Mouse (Mus musculus) forebrain, embryonic 16.5 days (tissue): ENCODE data around the gene Adap2. TPM values are rescaled to one million over a fixed set of nuclear protein-coding genes. Genes with fewer than 3 reads are reported as not detected.
"Not testable (repeated sequence)": the region's sequence is repeated elsewhere in the genome, so short reads cannot be mapped to it uniquely, and the experiment has no call there.

ENCODE experiments used
- ATAC-seq: fragments of 200-750 bp; cut with Nextera tagmentation; 2 replicates; pipeline ENCODE4 v1.8.0; 2017; ENCODE audit warnings: mild to moderate bottlenecking, moderate library complexity
- H3K27ac ChIP-seq: fragments of 300-500 bp; sonication (generic); 2 replicates; pipeline ENCODE4 v1.5.1; 2014; ENCODE audit warnings: low read length, control low read depth
- H3K27me3 ChIP-seq: fragments of 300-500 bp; sonication (generic); replicated peaks from 2 replicates; pipeline ENCODE4 v1.6.1; 2014; ENCODE audit warnings: low read length; ENCODE audit not compliant: control insufficient read depth, insufficient read depth
- H3K36me3 ChIP-seq: fragments of 300-500 bp; sonication (generic); 2 replicates; pipeline ENCODE4 v1.6.1; 2014; ENCODE audit not compliant: control insufficient read depth, insufficient read depth
- H3K4me1 ChIP-seq: fragments of 300-500 bp; sonication (generic); replicated peaks from 2 replicates; pipeline ENCODE4 v1.6.1; 2014; ENCODE audit warnings: low read length; ENCODE audit not compliant: control insufficient read depth, insufficient read depth
- H3K4me2 ChIP-seq: fragments of 300-500 bp; sonication (generic); 2 replicates; pipeline ENCODE4 v1.6.1; 2014; ENCODE audit warnings: mild to moderate bottlenecking, low read length, control low read depth
- H3K4me3 ChIP-seq: fragments of 300-500 bp; sonication (generic); replicated peaks from 2 replicates; pipeline ENCODE4 v1.5.1; 2014; ENCODE audit warnings: mild to moderate bottlenecking, low read length, control low read depth
- H3K9ac ChIP-seq: fragments of 300-500 bp; sonication (generic); replicated peaks from 2 replicates; pipeline ENCODE4 v1.6.1; 2014; ENCODE audit warnings: low read depth, low read length, control low read depth
- H3K9me3 ChIP-seq: fragments of 300-500 bp; sonication (generic); 2 replicates; pipeline ENCODE4 v1.6.1; 2016; ENCODE audit warnings: low read length; ENCODE audit not compliant: control insufficient read depth
- WGBS: fragments of 180-500 bp; shearing (Covaris S2); extraction: QIAGEN DNeasy Blood & Tissue Kit; methylation state at CpG from one replicate; pipeline ENCODE4 v1.1.7; 2014; 5-methylcytosine and 5-hydroxymethylcytosine counted together
- polyA plus RNA-seq: library from polyadenylated mRNA; unstranded; fragments of >200 nt; fragmentation: Nextera tagmentation; extraction: Ambion mirVana; gene quantifications from 2 replicates; pipeline ENCODE4 v1.2.1, GENCODE M21; 2015

Gene Adap2
- polyA plus RNA-seq, 1 experiment from 2014 or later, result 2.9 TPM

GRCm38 (mm10) chr11:80142872-80143271 lies 11.0 kb upstream of the Adap2 start:
- no peak for ATAC-seq
- H3K27me3 ChIP-seq, result no peaks in the 10 kb centered on the region
- peaks cover 12% of the 10 kb centered on the region; the same call in 1 of the 2 replicates for H3K4me1 ChIP-seq
- H3K36me3 ChIP-seq, result no peaks in the 10 kb centered on the region
- H3K9me3 ChIP-seq, result no peaks in the 10 kb centered on the region
- peak overlapping the region; percentile 68 for H3K4me2 ChIP-seq
- no peak overlapping the region for H3K9ac ChIP-seq
- H3K27ac ChIP-seq, result no peak overlapping the region
- 39% methylated on average over 8 of the region's 8 CpGs for WGBS
- no peak overlapping the region; the same call in 1 of the 2 replicates for H3K4me3 ChIP-seq

- ATAC-seq, result no peak
- H3K4me1 ChIP-seq, result peaks cover 11% of the 10 kb centered on the region; the same call in 1 of the 2 replicates
- 75% methylated on average over 10 of the region's 10 CpGs for WGBS
- no peak overlapping the region for H3K9ac ChIP-seq
- no peaks in the 10 kb centered on the region for H3K36me3 ChIP-seq
- H3K9me3 ChIP-seq, result no peaks in the 10 kb centered on the region
- H3K4me3 ChIP-seq, result no peak overlapping the region
- H3K27me3 ChIP-seq, result no peaks in the 10 kb centered on the region
- no peak overlapping the region for H3K27ac ChIP-seq
- H3K4me2 ChIP-seq, result no peak overlapping the region
These were observed 8.1 kb upstream of the Adap2 start for GRCm38 (mm10) chr11:80145787-80146275.

- ATAC-seq, result no peak
- H3K4me2 ChIP-seq, result no peak overlapping the region
These were observed 6.2 kb upstream of the Adap2 start for GRCm38 (mm10) chr11:80147748-80148147.

GRCm38 (mm10) chr11:80148313-80148712 lies 5.6 kb upstream of the Adap2 start:
- Histone ChIP-seq H3K27me3 (peaks cover 7% of the 10 kb centered on the region), H3K4me3 (no peak overlapping the region), H3K36me3 (no peaks in the 10 kb centered on the region), H3K4me1 (no peaks in the 10 kb centered on the region), H3K27ac (no peak overlapping the region), H3K4me2 (no peak overlapping the region), H3K9ac (no peak overlapping the region), H3K9me3 (no peaks in the 10 kb centered on the region)
- no peak for ATAC-seq
- 65% methylated on average over 1 of the region's 1 CpGs for WGBS

More at GRCm38 (mm10) chr11:80147748-80148147, 6.2 kb upstream of the Adap2 start:
- WGBS, result 80% methylated on average over 6 of the region's 6 CpGs
- Histone ChIP-seq H3K27ac (no peak overlapping the region), H3K9me3 (no peaks in the 10 kb centered on the region), H3K36me3 (no peaks in the 10 kb centered on the region), H3K27me3 (0 out of 2 replicates have a peak, but pooled peaks cover 4% of the 10 kb centered on the region), H3K4me3 (no peak overlapping the region), H3K4me1 (peaks cover 3% of the 10 kb centered on the region; the same call in 1 of the 2 replicates), H3K9ac (no peak overlapping the region)

GRCm38 (mm10) chr11:80148974-80149373 lies 4.9 kb upstream of the Adap2 start:
- H3K27ac ChIP-seq, ATAC-seq, H3K4me3 ChIP-seq, H3K9ac ChIP-seq, H3K4me2 ChIP-seq, H3K9me3 ChIP-seq, H3K4me1 ChIP-seq, H3K36me3 ChIP-seq: not testable (repeated sequence)
- peaks cover 13% of the 10 kb centered on the region for H3K27me3 ChIP-seq
- 47% methylated on average over 1 of the region's 4 CpGs for WGBS

GRCm38 (mm10) chr11:80149412-80150023 lies 4.4 kb upstream of the Adap2 start:
- no peak overlapping the region for H3K4me2 ChIP-seq
- no peak overlapping the region for H3K4me3 ChIP-seq
- H3K4me1 ChIP-seq, result peaks cover 7% of the 10 kb centered on the region
- no peaks in the 10 kb centered on the region for H3K9me3 ChIP-seq
- H3K9ac ChIP-seq, result no peak overlapping the region
- H3K27me3 ChIP-seq, result peaks cover 19% of the 10 kb centered on the region
- H3K27ac ChIP-seq, result no peak overlapping the region
- no peaks in the 10 kb centered on the region for H3K36me3 ChIP-seq
- ATAC-seq, result no peak
- 86% methylated on average over 8 of the region's 8 CpGs for WGBS

- WGBS, result 88% methylated on average over 5 of the region's 5 CpGs
- H3K4me2 ChIP-seq, result no peak overlapping the region
- no peaks in the 10 kb centered on the region for H3K36me3 ChIP-seq
- no peak for ATAC-seq
- H3K4me1 ChIP-seq, result peaks cover 7% of the 10 kb centered on the region
- 0 out of 2 replicates have a peak, but pooled peaks cover 2% of the 10 kb centered on the region for H3K9me3 ChIP-seq
- H3K9ac ChIP-seq, result no peak overlapping the region
- H3K27me3 ChIP-seq, result peaks cover 29% of the 10 kb centered on the region
- H3K27ac ChIP-seq, result no peak overlapping the region
- H3K4me3 ChIP-seq, result no peak overlapping the region
These were observed 3.3 kb upstream of the Adap2 start for GRCm38 (mm10) chr11:80150566-80150965.

GRCm38 (mm10) chr11:80151541-80151940 lies 2.4 kb upstream of the Adap2 start:
- no peak for ATAC-seq
- Histone ChIP-seq H3K4me1 (peaks cover 7% of the 10 kb centered on the region), H3K4me2 (no peak overlapping the region), H3K9me3 (0 out of 2 replicates have a peak, but pooled peaks cover 2% of the 10 kb centered on the region), H3K27ac (no peak overlapping the region), H3K4me3 (no peak overlapping the region), H3K9ac (no peak overlapping the region), H3K27me3 (peaks cover 35% of the 10 kb centered on the region), H3K36me3 (no peaks in the 10 kb centered on the region)
- 69% methylated on average over 2 of the region's 2 CpGs for WGBS

- H3K36me3 ChIP-seq, result no peaks in the 10 kb centered on the region
- 83% methylated on average over 8 of the region's 8 CpGs for WGBS
- no peak for ATAC-seq
- H3K9me3 ChIP-seq, result 0 out of 2 replicates have a peak, but pooled peaks cover 2% of the 10 kb centered on the region
- H3K27ac ChIP-seq, result no peak overlapping the region
- H3K4me2 ChIP-seq, result no peak overlapping the region
- peaks cover 7% of the 10 kb centered on the region for H3K4me1 ChIP-seq
- H3K27me3 ChIP-seq, result peaks cover 35% of the 10 kb centered on the region
- no peak overlapping the region for H3K4me3 ChIP-seq
- no peak overlapping the region for H3K9ac ChIP-seq
These were observed 1.5 kb upstream of the Adap2 start for GRCm38 (mm10) chr11:80152376-80152775.
